Mouse (Mus musculus) forebrain, embryonic 16.5 days (tissue): Measurements from ENCODE around the gene Susd2. TPM values are rescaled to one million over a fixed set of nuclear protein-coding genes. Genes with fewer than 3 reads are reported as not detected.

Experiments
- ATAC-seq: fragments of 200-750 bp; cut with Nextera tagmentation; 2 replicates; pipeline ENCODE4 v1.8.0; 2017; ENCODE audit warnings: mild to moderate bottlenecking, moderate library complexity
- H3K27ac ChIP-seq: fragments of 300-500 bp; sonication (generic); 2 replicates; pipeline ENCODE4 v1.5.1; 2014; ENCODE audit warnings: low read length, control low read depth
- H3K27me3 ChIP-seq: fragments of 300-500 bp; sonication (generic); replicated peaks from 2 replicates; pipeline ENCODE4 v1.6.1; 2014; ENCODE audit warnings: low read length; ENCODE audit not compliant: control insufficient read depth, insufficient read depth
- H3K36me3 ChIP-seq: fragments of 300-500 bp; sonication (generic); 2 replicates; pipeline ENCODE4 v1.6.1; 2014; ENCODE audit not compliant: control insufficient read depth, insufficient read depth
- H3K4me1 ChIP-seq: fragments of 300-500 bp; sonication (generic); replicated peaks from 2 replicates; pipeline ENCODE4 v1.6.1; 2014; ENCODE audit warnings: low read length; ENCODE audit not compliant: control insufficient read depth, insufficient read depth
- H3K4me2 ChIP-seq: fragments of 300-500 bp; sonication (generic); 2 replicates; pipeline ENCODE4 v1.6.1; 2014; ENCODE audit warnings: mild to moderate bottlenecking, low read length, control low read depth
- H3K4me3 ChIP-seq: fragments of 300-500 bp; sonication (generic); replicated peaks from 2 replicates; pipeline ENCODE4 v1.5.1; 2014; ENCODE audit warnings: mild to moderate bottlenecking, low read length, control low read depth
- H3K9ac ChIP-seq: fragments of 300-500 bp; sonication (generic); replicated peaks from 2 replicates; pipeline ENCODE4 v1.6.1; 2014; ENCODE audit warnings: low read depth, low read length, control low read depth
- H3K9me3 ChIP-seq: fragments of 300-500 bp; sonication (generic); 2 replicates; pipeline ENCODE4 v1.6.1; 2016; ENCODE audit warnings: low read length; ENCODE audit not compliant: control insufficient read depth
- WGBS: fragments of 180-500 bp; shearing (Covaris S2); extraction: QIAGEN DNeasy Blood & Tissue Kit; methylation state at CpG from one replicate; pipeline ENCODE4 v1.1.7; 2014; 5-methylcytosine and 5-hydroxymethylcytosine counted together
- polyA plus RNA-seq: library from polyadenylated mRNA; unstranded; fragments of >200 nt; fragmentation: Nextera tagmentation; extraction: Ambion mirVana; gene quantifications from 2 replicates; pipeline ENCODE4 v1.2.1, GENCODE M21; 2015

The Susd2 gene
- polyA plus RNA-seq, 1 experiment from 2014 or later: 1.3 TPM

GRCm38 (mm10) chr10:75661381-75661780 is 17.6 kb upstream of the Susd2 start:
- Histone ChIP-seq H3K27me3 (no peaks in the 10 kb centered on the region), H3K4me2 (no peak overlapping the region), H3K4me3 (no peak overlapping the region), H3K36me3 (peaks cover 2% of the 10 kb centered on the region; the same call in 1 of the 2 replicates), H3K9me3 (no peaks in the 10 kb centered on the region), H3K4me1 (peaks cover 28% of the 10 kb centered on the region), H3K27ac (peak overlapping the region; percentile 43), H3K9ac (no peak overlapping the region)
- ATAC-seq: peak; percentile 81
- 48% methylated on average over 6 of the region's 6 CpGs for WGBS

- no peak for ATAC-seq
- Histone ChIP-seq H3K4me3 (no peak overlapping the region), H3K9me3 (no peaks in the 10 kb centered on the region), H3K4me2 (no peak overlapping the region), H3K9ac (no peak overlapping the region), H3K27ac (no peak overlapping the region), H3K27me3 (no peaks in the 10 kb centered on the region), H3K4me1 (peaks cover 16% of the 10 kb centered on the region), H3K36me3 (peaks cover 4% of the 10 kb centered on the region; the same call in 1 of the 2 replicates)
- 96% methylated on average over 7 of the region's 7 CpGs for WGBS
Measured at GRCm38 (mm10) chr10:75657772-75658171, 14.0 kb upstream of the Susd2 start.

- no peak overlapping the region for H3K9ac ChIP-seq
- H3K4me1 ChIP-seq: peaks cover 11% of the 10 kb centered on the region
- WGBS: 95% methylated on average over 5 of the region's 5 CpGs
- H3K4me3 ChIP-seq: no peak overlapping the region
- H3K27me3 ChIP-seq: no peaks in the 10 kb centered on the region
- H3K4me2 ChIP-seq: no peak overlapping the region
- peaks cover 8% of the 10 kb centered on the region; the same call in 1 of the 2 replicates for H3K36me3 ChIP-seq
- no peak overlapping the region for H3K27ac ChIP-seq
- ATAC-seq: no peak
- H3K9me3 ChIP-seq: no peaks in the 10 kb centered on the region
Measured at GRCm38 (mm10) chr10:75657165-75657564, 13.4 kb upstream of the Susd2 start.

- peaks cover 17% of the 10 kb centered on the region; the same call in 1 of the 2 replicates for H3K36me3 ChIP-seq
Measured at GRCm38 (mm10) chr10:75654053-75654452, 10.2 kb upstream of the Susd2 start.

GRCm38 (mm10) chr10:75651381-75652068 is 7.7 kb upstream of the Susd2 start:
- H3K4me1 ChIP-seq: peaks cover 8% of the 10 kb centered on the region
- H3K9ac ChIP-seq: no peak overlapping the region
- H3K9me3 ChIP-seq: no peaks in the 10 kb centered on the region
- no peaks in the 10 kb centered on the region for H3K27me3 ChIP-seq
- no peak overlapping the region for H3K27ac ChIP-seq
- ATAC-seq: no peak
- no peak overlapping the region for H3K4me3 ChIP-seq
- no peak overlapping the region for H3K4me2 ChIP-seq
- WGBS: 95% methylated on average over 16 of the region's 16 CpGs
- peaks cover 16% of the 10 kb centered on the region; the same call in 1 of the 2 replicates for H3K36me3 ChIP-seq

More at GRCm38 (mm10) chr10:75654053-75654452, 10.2 kb upstream of the Susd2 start:
- H3K4me2 ChIP-seq: no peak overlapping the region
- no peaks in the 10 kb centered on the region for H3K4me1 ChIP-seq
- no peak overlapping the region for H3K27ac ChIP-seq
- 96% methylated on average over 4 of the region's 4 CpGs for WGBS
- H3K4me3 ChIP-seq: no peak overlapping the region
- no peak for ATAC-seq
- no peaks in the 10 kb centered on the region for H3K9me3 ChIP-seq
- no peak overlapping the region for H3K9ac ChIP-seq
- H3K27me3 ChIP-seq: no peaks in the 10 kb centered on the region

- no peak for ATAC-seq
- H3K27ac ChIP-seq: no peak overlapping the region
- no peaks in the 10 kb centered on the region for H3K27me3 ChIP-seq
- H3K9me3 ChIP-seq: no peaks in the 10 kb centered on the region
- peaks cover 16% of the 10 kb centered on the region for H3K36me3 ChIP-seq
- no peak overlapping the region for H3K4me2 ChIP-seq
- 87% methylated on average over 6 of the region's 6 CpGs for WGBS
- no peak overlapping the region for H3K4me3 ChIP-seq
- no peak overlapping the region for H3K9ac ChIP-seq
- peaks cover 8% of the 10 kb centered on the region for H3K4me1 ChIP-seq
Measured at GRCm38 (mm10) chr10:75650306-75650902, 6.6 kb upstream of the Susd2 start.

GRCm38 (mm10) chr10:75649406-75649995 is 5.7 kb upstream of the Susd2 start:
- no peak overlapping the region for H3K27ac ChIP-seq
- no peak overlapping the region for H3K4me3 ChIP-seq
- no peak overlapping the region for H3K9ac ChIP-seq
- no peaks in the 10 kb centered on the region for H3K27me3 ChIP-seq
- H3K36me3 ChIP-seq: peaks cover 16% of the 10 kb centered on the region
- ATAC-seq: no peak
- no peak overlapping the region for H3K4me2 ChIP-seq
- WGBS: 96% methylated on average over 4 of the region's 4 CpGs
- peaks cover 8% of the 10 kb centered on the region for H3K4me1 ChIP-seq
- no peaks in the 10 kb centered on the region for H3K9me3 ChIP-seq

- Histone ChIP-seq H3K36me3 (peaks cover 16% of the 10 kb centered on the region), H3K27me3 (no peaks in the 10 kb centered on the region), H3K27ac (no peak overlapping the region), H3K4me3 (no peak overlapping the region), H3K4me1 (peaks cover 8% of the 10 kb centered on the region), H3K9me3 (no peaks in the 10 kb centered on the region), H3K4me2 (no peak overlapping the region), H3K9ac (no peak overlapping the region)
- no peak for ATAC-seq
- WGBS: 91% methylated on average over 7 of the region's 7 CpGs
Measured at GRCm38 (mm10) chr10:75649001-75649400, 5.2 kb upstream of the Susd2 start.

GRCm38 (mm10) chr10:75648091-75648490 is 4.3 kb upstream of the Susd2 start:
- H3K27ac ChIP-seq: no peak overlapping the region
- ATAC-seq: no peak
- no peak overlapping the region for H3K9ac ChIP-seq
- no peaks in the 10 kb centered on the region for H3K9me3 ChIP-seq
- H3K4me1 ChIP-seq: peaks cover 16% of the 10 kb centered on the region
- H3K4me3 ChIP-seq: no peak overlapping the region
- H3K4me2 ChIP-seq: no peak overlapping the region
- 88% methylated on average over 6 of the region's 6 CpGs for WGBS
- H3K36me3 ChIP-seq: peaks cover 16% of the 10 kb centered on the region
- H3K27me3 ChIP-seq: no peaks in the 10 kb centered on the region
